Mouse (Mus musculus) left cerebral cortex, adult 11 months (tissue): ENCODE data around the gene Aak1.
"Not testable (repeated sequence)": the region's sequence is repeated elsewhere in the genome, so short reads cannot be mapped to it uniquely, and the experiment has no call there.

ENCODE experiments used
- DNase-seq: peaks from one replicate; pipeline ENCODE4 v3.0.0; 2022; ENCODE audit warnings: low spot score

Aak1 gene

GRCm38 (mm10) chr6:87026980-87027379 lies 177.7 kb downstream of the Aak1 start:
- no peak for DNase-seq

GRCm38 (mm10) chr6:87028881-87029280 lies 179.6 kb downstream of the Aak1 start:
- DNase-seq, result no peak

- DNase-seq, result not testable (repeated sequence)
Observed at GRCm38 (mm10) chr6:87031310-87031709, 182.0 kb downstream of the Aak1 start.

- DNase-seq, result no peak
Observed at GRCm38 (mm10) chr6:87032401-87032800, 183.1 kb downstream of the Aak1 start.

- DNase-seq, result no peak
Observed at GRCm38 (mm10) chr6:87034395-87034794, 185.1 kb downstream of the Aak1 start.

GRCm38 (mm10) chr6:87037826-87038620 lies 188.7 kb downstream of the Aak1 start:
- no peak for DNase-seq

- DNase-seq, result no peak
Observed at GRCm38 (mm10) chr6:87039161-87039560, 189.8 kb downstream of the Aak1 start.

- DNase-seq, result no peak
Observed at GRCm38 (mm10) chr6:87040971-87041370, 191.7 kb downstream of the Aak1 start.

GRCm38 (mm10) chr6:87041431-87041830 lies 192.1 kb downstream of the Aak1 start:
- no peak for DNase-seq

GRCm38 (mm10) chr6:87042004-87042336 lies 192.7 kb downstream of the Aak1 start:
- DNase-seq, result no peak

GRCm38 (mm10) chr6:87042337-87043130 lies 193.2 kb downstream of the Aak1 start, which contains the start of gene Gfpt1:
Gene Gfpt1 (plus strand): TSS chr6:87042846.
- DNase-seq, result peak; percentile 91

GRCm38 (mm10) chr6:87043131-87043516 lies 193.8 kb downstream of the Aak1 start:
- no peak for DNase-seq

- DNase-seq, result no peak
Observed at GRCm38 (mm10) chr6:87044895-87045294, 195.6 kb downstream of the Aak1 start.

GRCm38 (mm10) chr6:87045507-87045906 lies 196.2 kb downstream of the Aak1 start:
- no peak for DNase-seq

- not testable (repeated sequence) for DNase-seq
Observed at GRCm38 (mm10) chr6:87048712-87049111, 199.4 kb downstream of the Aak1 start.

GRCm38 (mm10) chr6:87051886-87052425 lies 202.6 kb downstream of the Aak1 start:
- DNase-seq, result peak; percentile 14
